Mouse (Mus musculus) limb, embryonic 14.5 days (tissue): ENCODE measurements around the gene Nipsnap3a. TPM values are rescaled to one million over a fixed set of nuclear protein-coding genes. Genes with fewer than 3 reads are reported as not detected.
A peak's percentile ranks its signal among the peaks of the same experiment; 100 is the strongest.

Experiments used
- ATAC-seq: fragments of 200-750 bp; cut with Nextera tagmentation; 2 replicates; pipeline ENCODE4 v1.8.0; 2017; ENCODE audit warnings: low read depth, moderate number of reproducible peaks, moderate TSS enrichment; ENCODE audit not compliant: low FRiP score
- DNase-seq: peaks from one replicate; pipeline ENCODE4 v3.0.0-alpha.2; 2015; ENCODE audit warnings: low spot score
- H3K27ac ChIP-seq: fragments of 300-500 bp; sonication (generic); replicated peaks from 2 replicates; pipeline ENCODE4 v1.5.1; 2014; ENCODE audit warnings: low read depth, mild to moderate bottlenecking, low read length, moderate library complexity, mixed read lengths
- H3K27me3 ChIP-seq: fragments of 300-500 bp; sonication (generic); 2 replicates; pipeline ENCODE4 v1.6.1; 2014; ENCODE audit warnings: low read length, mixed read lengths; ENCODE audit not compliant: control insufficient read depth, insufficient read depth
- H3K36me3 ChIP-seq: fragments of 300-500 bp; sonication (generic); 2 replicates; pipeline ENCODE4 v1.6.1; 2014; ENCODE audit warnings: mild to moderate bottlenecking, low read length, moderate library complexity, mixed read lengths; ENCODE audit not compliant: control insufficient read depth, insufficient read depth
- H3K4me1 ChIP-seq: fragments of 300-500 bp; sonication (generic); 2 replicates; pipeline ENCODE4 v1.6.1; 2014; ENCODE audit warnings: antibody characterized with exemption, low read length, mixed read lengths; ENCODE audit not compliant: control insufficient read depth, insufficient read depth
- H3K4me2 ChIP-seq: fragments of 300-500 bp; sonication (generic); replicated peaks from 2 replicates; pipeline ENCODE4 v1.6.1; 2014; ENCODE audit warnings: low read depth, mild to moderate bottlenecking, low read length, moderate library complexity; ENCODE audit not compliant: severe bottlenecking
- H3K4me3 ChIP-seq: fragments of 300-500 bp; sonication (generic); replicated peaks from 2 replicates; pipeline ENCODE4 v1.5.1; 2014; ENCODE audit warnings: low read length
- H3K9ac ChIP-seq: fragments of 300-500 bp; sonication (generic); 2 replicates; pipeline ENCODE4 v1.6.1; 2014; ENCODE audit warnings: mild to moderate bottlenecking, low read depth, low read length, moderate library complexity; ENCODE audit not compliant: severe bottlenecking
- H3K9me3 ChIP-seq: fragments of 300-500 bp; sonication (generic); 2 replicates; pipeline ENCODE4 v1.6.1; 2016; ENCODE audit warnings: low read length; ENCODE audit not compliant: control insufficient read depth
- POLR2A ChIP-seq: fragments of 200-500 bp; IDR thresholded peaks from 2 replicates; pipeline ENCODE4 v1.8.0; 2012; ENCODE audit warnings: inconsistent platforms, mild to moderate bottlenecking, moderate library complexity, borderline replicate concordance; ENCODE audit not compliant: insufficient read depth, insufficient read length; ENCODE audit errors: extremely low read depth
- WGBS: fragments of 180-500 bp; shearing (Covaris S2); extraction: QIAGEN DNeasy Blood & Tissue Kit; methylation state at CpG from one replicate; pipeline ENCODE4 v1.1.7; 2014; 5-methylcytosine and 5-hydroxymethylcytosine counted together
- polyA plus RNA-seq, 2 experiments: library from polyadenylated mRNA; depleted of rRNA in 1 of 2; stranded (reverse) in 1 of 2; unstranded in 1 of 2; fragments of >200 nt; fragmentation: Nextera tagmentation in 1 of 2; extraction: Ambion mirVana in 1 of 2; gene quantifications; 2 replicates each; pipeline versions ENCODE4 v1.2.1 to v1.2.3; 2012 to 2014

The Nipsnap3a gene
- polyA plus RNA-seq (2012; rRNA removed) (0.10 TPM in 1 of 2 replicates, not detected in the other), polyA plus RNA-seq (2014; fragmentation: Nextera tagmentation; extraction: Ambion mirVana) (not detected in 2 replicates)

DNA sequence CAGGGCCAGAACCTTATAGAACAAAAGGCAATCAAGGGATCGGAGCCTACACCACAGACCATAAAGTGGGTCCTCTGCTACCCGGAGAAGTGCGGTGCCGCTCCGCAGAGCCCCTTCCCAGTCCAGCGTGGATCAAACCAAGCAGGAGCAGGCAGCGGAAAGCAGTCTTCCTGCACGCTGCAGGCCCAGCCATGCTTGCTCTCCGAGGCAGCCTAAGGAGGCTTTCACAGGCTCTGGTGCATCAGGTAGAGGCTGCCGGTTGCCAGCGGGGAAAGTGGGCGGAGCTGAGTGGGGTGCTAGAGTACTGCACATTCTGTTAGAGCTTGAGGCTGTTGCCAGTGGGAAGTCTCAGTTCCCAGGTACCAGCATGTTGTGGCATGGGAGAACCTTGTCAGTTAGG is at the start of gene Nipsnap3a:
Gene Nipsnap3a, plus strand, starts transcription at position 25 of the 400 bp plus-strand sequence.
- Histone ChIP-seq H3K27me3 (no peaks in the 10 kb centered on the region), H3K9ac (peak within 1 kb of the TSS; percentile 45; the same call in 1 of the 2 replicates), H3K36me3 (no peaks in the 10 kb centered on the region), H3K27ac (no peak within 1 kb of the TSS), H3K4me1 (no peaks in the 10 kb centered on the region), H3K9me3 (no peaks in the 10 kb centered on the region), H3K4me3 (peak within 1 kb of the TSS; percentile 11; the same call in 1 of the 2 replicates), H3K4me2 (peak within 1 kb of the TSS; percentile 39)
- DNase-seq (no peak), ATAC-seq (peak; percentile 37; the same call in 1 of the 2 replicates)
- no peak for TF ChIP-seq POLR2A
- WGBS, result 13% methylated on average over 12 of the region's 12 CpGs

GRCm38 (mm10) chr4:52946665-52947064 is 42.4 kb upstream of the Nipsnap3a start:
- Histone ChIP-seq H3K9ac (no peak overlapping the region), H3K4me3 (no peak overlapping the region), H3K4me2 (no peak overlapping the region), H3K9me3 (no peaks in the 10 kb centered on the region), H3K27me3 (no peaks in the 10 kb centered on the region), H3K4me1 (no peaks in the 10 kb centered on the region), H3K36me3 (no peaks in the 10 kb centered on the region), H3K27ac (no peak overlapping the region)
- DNase-seq (no peak), ATAC-seq (no peak)
- no peak for TF ChIP-seq POLR2A

DNA sequence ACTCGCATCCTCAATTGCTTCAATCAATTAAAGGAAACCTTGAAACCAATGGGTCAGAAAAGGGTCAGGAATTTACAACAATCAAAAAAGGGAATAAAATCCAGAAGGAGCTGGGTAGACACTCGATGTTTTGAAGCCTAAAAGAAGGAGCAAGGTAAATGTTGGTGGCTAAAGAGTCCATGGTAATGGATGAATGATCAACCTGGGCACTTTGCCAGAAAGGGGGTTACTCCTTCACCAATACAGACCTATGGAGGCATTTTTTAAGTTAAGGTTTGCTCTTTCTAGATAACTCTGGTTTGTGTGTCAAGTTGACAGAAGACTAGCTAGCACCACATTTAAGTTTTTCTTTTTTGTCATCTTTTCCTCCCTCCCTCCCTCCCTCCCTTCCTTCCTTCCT is 40.1 kb upstream of the Nipsnap3a start:
- Histone ChIP-seq H3K4me2 (no peak overlapping the region), H3K27me3 (no peaks in the 10 kb centered on the region), H3K9ac (no peak overlapping the region), H3K9me3 (no peaks in the 10 kb centered on the region), H3K4me3 (no peak overlapping the region), H3K36me3 (no peaks in the 10 kb centered on the region), H3K27ac (no peak overlapping the region), H3K4me1 (no peaks in the 10 kb centered on the region)
- TF ChIP-seq POLR2A, result no peak
- WGBS, result 76% methylated on average over 2 of the region's 2 CpGs
- ATAC-seq, result no peak
- no peak for DNase-seq

GRCm38 (mm10) chr4:52958693-52959092 is 30.4 kb upstream of the Nipsnap3a start:
- TF ChIP-seq POLR2A, result no peak
- no peak for DNase-seq
- no peak overlapping the region for H3K9ac ChIP-seq
- H3K9me3 ChIP-seq, result no peaks in the 10 kb centered on the region
- no peaks in the 10 kb centered on the region for H3K36me3 ChIP-seq
- no peak overlapping the region for H3K27ac ChIP-seq
- H3K27me3 ChIP-seq, result no peaks in the 10 kb centered on the region
- H3K4me2 ChIP-seq, result no peak overlapping the region
- H3K4me3 ChIP-seq, result no peak overlapping the region
- no peaks in the 10 kb centered on the region for H3K4me1 ChIP-seq
- 47% methylated on average over 4 of the region's 4 CpGs for WGBS
- ATAC-seq, result no peak

- Histone ChIP-seq H3K9me3 (no peaks in the 10 kb centered on the region), H3K27ac (no peak within 1 kb of the TSS), H3K27me3 (no peaks in the 10 kb centered on the region), H3K4me2 (no peak within 1 kb of the TSS), H3K9ac (no peak within 1 kb of the TSS), H3K4me1 (no peaks in the 10 kb centered on the region), H3K36me3 (no peaks in the 10 kb centered on the region), H3K4me3 (no peak within 1 kb of the TSS)
- ATAC-seq (no peak), DNase-seq (no peak)
- TF ChIP-seq POLR2A, result no peak
These were observed 24.8 kb upstream of the Nipsnap3a start, which contains the start of gene Olfr270 for GRCm38 (mm10) chr4:52964247-52964646. TSS of gene Olfr270 (plus strand) at chr4:52964547.

GRCm38 (mm10) chr4:52985216-52985615 is 3.9 kb upstream of the Nipsnap3a start:
- Histone ChIP-seq H3K36me3 (no peaks in the 10 kb centered on the region), H3K4me2 (no peak overlapping the region), H3K9me3 (no peaks in the 10 kb centered on the region), H3K9ac (no peak overlapping the region), H3K27ac (no peak overlapping the region), H3K4me1 (no peaks in the 10 kb centered on the region), H3K27me3 (no peaks in the 10 kb centered on the region), H3K4me3 (no peak overlapping the region)
- DNase-seq (no peak), ATAC-seq (no peak)
- WGBS, result 67% methylated on average over 2 of the region's 2 CpGs
- TF ChIP-seq POLR2A, result no peak
